Mouse (Mus musculus) forebrain, embryonic 15.5 days (tissue): ENCODE data around the gene Hoxb2. TPM values are rescaled to one million over a fixed set of nuclear protein-coding genes. Genes with fewer than 3 reads are reported as not detected.

Experiments used
- ATAC-seq: fragments of 200-750 bp; cut with Nextera tagmentation; replicated peaks from 2 replicates; pipeline ENCODE4 v1.8.0; 2017; ENCODE audit warnings: mild to moderate bottlenecking, moderate TSS enrichment, moderate library complexity
- H3K27ac ChIP-seq: fragments of 300-500 bp; sonication (generic); replicated peaks from 2 replicates; pipeline ENCODE4 v1.5.1; 2015; ENCODE audit warnings: mild to moderate bottlenecking, inconsistent platforms
- H3K27me3 ChIP-seq: fragments of 300-500 bp; sonication (generic); 2 replicates; pipeline ENCODE4 v1.6.1; 2015; ENCODE audit warnings: inconsistent platforms
- H3K36me3 ChIP-seq: fragments of 300-500 bp; sonication (generic); 2 replicates; pipeline ENCODE4 v1.6.1; 2015; ENCODE audit warnings: mild to moderate bottlenecking, inconsistent platforms
- H3K4me1 ChIP-seq: fragments of 300-500 bp; sonication (generic); 2 replicates; pipeline ENCODE4 v1.6.1; 2015; ENCODE audit warnings: inconsistent platforms
- H3K4me2 ChIP-seq: fragments of 300-500 bp; sonication (generic); replicated peaks from 2 replicates; pipeline ENCODE4 v1.6.1; 2015; ENCODE audit warnings: mild to moderate bottlenecking, inconsistent platforms
- H3K4me3 ChIP-seq: fragments of 300-500 bp; sonication (generic); 2 replicates; pipeline ENCODE4 v1.5.1; 2015; ENCODE audit warnings: mild to moderate bottlenecking, inconsistent platforms
- H3K9ac ChIP-seq: fragments of 300-500 bp; sonication (generic); replicated peaks from 2 replicates; pipeline ENCODE4 v1.6.1; 2015; ENCODE audit warnings: mild to moderate bottlenecking, inconsistent platforms
- H3K9me3 ChIP-seq: fragments of 300-500 bp; sonication (generic); 2 replicates; pipeline ENCODE4 v1.6.1; 2016; ENCODE audit warnings: inconsistent platforms
- WGBS: fragments of 180-500 bp; shearing (Covaris S2); methylation state at CpG from one replicate; pipeline ENCODE4 v1.1.7; 2015; ENCODE audit warnings: mixed read lengths; 5-methylcytosine and 5-hydroxymethylcytosine counted together
- polyA plus RNA-seq: library from polyadenylated mRNA; unstranded; fragments of >200 nt; fragmentation: Nextera tagmentation; extraction: Ambion mirVana; gene quantifications from 2 replicates; pipeline ENCODE4 v1.2.1, GENCODE M21; 2015

Gene Hoxb2
- polyA plus RNA-seq, 1 experiment from 2014 or later, result not detected

DNA sequence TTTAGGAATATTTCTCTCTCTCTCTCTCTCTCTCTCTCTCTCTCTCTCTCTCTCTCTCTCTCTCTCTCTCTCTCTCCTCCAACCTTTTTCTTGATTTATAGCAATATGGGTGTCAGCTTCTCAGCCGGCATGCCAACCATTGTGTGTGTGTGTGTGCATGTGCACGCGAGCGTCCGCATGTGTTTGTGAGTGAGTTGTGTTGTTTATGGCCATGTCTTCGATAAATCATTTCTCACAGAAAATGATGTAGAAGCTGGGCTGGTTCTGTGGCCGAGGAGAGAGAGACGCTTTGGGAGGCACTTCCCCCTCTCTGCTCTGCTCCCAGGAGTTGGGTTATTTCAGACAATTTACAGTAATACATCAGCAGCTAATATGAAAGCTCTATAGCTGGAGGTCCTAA is 21.7 kb upstream of the Hoxb2 start:
- Histone ChIP-seq H3K27ac (no peak overlapping the region), H3K9ac (no peak overlapping the region), H3K4me2 (no peak overlapping the region), H3K4me3 (no peak overlapping the region), H3K4me1 (no peaks in the 10 kb centered on the region), H3K36me3 (no peaks in the 10 kb centered on the region), H3K9me3 (no peaks in the 10 kb centered on the region), H3K27me3 (peaks cover 99% of the 10 kb centered on the region)
- no peak for ATAC-seq
- WGBS, result 8% methylated on average over 8 of the region's 8 CpGs

GRCm38 (mm10) chr11:96332105-96332504 is 18.2 kb upstream of the Hoxb2 start:
- Histone ChIP-seq H3K27me3 (peaks cover 99% of the 10 kb centered on the region), H3K4me1 (no peaks in the 10 kb centered on the region), H3K27ac (no peak overlapping the region), H3K4me2 (no peak overlapping the region), H3K4me3 (no peak overlapping the region), H3K36me3 (no peaks in the 10 kb centered on the region), H3K9ac (no peak overlapping the region), H3K9me3 (no peaks in the 10 kb centered on the region)
- no peak for ATAC-seq
- WGBS, result 0% methylated on average over 8 of the region's 8 CpGs

GRCm38 (mm10) chr11:96332618-96333032 is 17.7 kb upstream of the Hoxb2 start:
- Histone ChIP-seq H3K36me3 (no peaks in the 10 kb centered on the region), H3K4me2 (no peak overlapping the region), H3K4me3 (no peak overlapping the region), H3K27me3 (peaks cover 99% of the 10 kb centered on the region), H3K4me1 (no peaks in the 10 kb centered on the region), H3K9me3 (no peaks in the 10 kb centered on the region), H3K27ac (no peak overlapping the region), H3K9ac (no peak overlapping the region)
- 2% methylated on average over 35 of the region's 35 CpGs for WGBS
- ATAC-seq, result no peak

- H3K4me3 ChIP-seq, result no peak overlapping the region
- H3K27me3 ChIP-seq, result peaks cover 99% of the 10 kb centered on the region
- H3K27ac ChIP-seq, result no peak overlapping the region
- no peak overlapping the region for H3K4me2 ChIP-seq
- ATAC-seq, result no peak
- H3K36me3 ChIP-seq, result no peaks in the 10 kb centered on the region
- 2% methylated on average over 17 of the region's 17 CpGs for WGBS
- no peak overlapping the region for H3K9ac ChIP-seq
- H3K9me3 ChIP-seq, result no peaks in the 10 kb centered on the region
- no peaks in the 10 kb centered on the region for H3K4me1 ChIP-seq
Measured at GRCm38 (mm10) chr11:96333241-96334001, 16.9 kb upstream of the Hoxb2 start.

DNA sequence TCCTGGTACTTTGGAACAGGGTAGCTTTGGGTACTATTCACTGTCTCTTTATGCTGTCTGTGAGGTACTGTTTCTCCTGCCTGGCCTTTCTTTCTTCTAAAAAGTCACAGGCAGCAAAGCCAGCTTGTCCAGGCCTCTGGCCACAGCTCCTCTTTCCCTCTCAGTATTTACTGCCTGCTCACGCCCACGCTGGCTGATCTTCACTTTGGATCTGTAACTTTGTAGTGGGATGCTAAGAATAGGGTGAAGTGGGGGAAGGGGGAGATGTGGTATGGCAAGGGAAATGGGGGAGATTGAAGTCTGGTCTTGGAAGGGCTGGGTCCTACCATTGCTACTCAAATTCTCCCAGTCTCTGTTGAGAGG is 16.3 kb upstream of the Hoxb2 start:
- Histone ChIP-seq H3K4me3 (no peak overlapping the region), H3K9me3 (no peaks in the 10 kb centered on the region), H3K36me3 (no peaks in the 10 kb centered on the region), H3K27ac (no peak overlapping the region), H3K4me1 (no peaks in the 10 kb centered on the region), H3K27me3 (peaks cover 99% of the 10 kb centered on the region), H3K4me2 (no peak overlapping the region), H3K9ac (no peak overlapping the region)
- 0% methylated on average over 2 of the region's 2 CpGs for WGBS
- no peak for ATAC-seq

DNA sequence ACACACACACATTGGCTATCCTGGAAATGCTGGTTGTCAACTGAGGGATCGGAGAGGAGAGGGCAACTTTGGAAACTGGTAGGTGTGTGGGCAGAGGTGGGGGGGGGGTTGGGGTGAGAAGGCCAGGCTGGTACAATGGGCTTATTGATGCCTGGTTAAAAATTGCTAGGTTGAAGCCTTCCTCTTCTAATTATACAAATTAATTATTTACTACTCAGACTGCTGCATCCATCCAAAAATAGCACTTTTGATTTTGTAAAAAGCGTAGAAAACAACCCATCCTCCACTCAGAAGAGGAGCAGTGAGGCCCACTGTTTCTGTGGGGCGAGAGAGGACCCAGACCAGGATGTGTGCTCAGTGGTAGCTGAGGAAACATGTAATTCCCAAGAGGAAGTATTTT is 15.3 kb upstream of the Hoxb2 start:
- Histone ChIP-seq H3K27ac (no peak overlapping the region), H3K9ac (no peak overlapping the region), H3K36me3 (no peaks in the 10 kb centered on the region), H3K4me2 (no peak overlapping the region), H3K9me3 (no peaks in the 10 kb centered on the region), H3K4me1 (no peaks in the 10 kb centered on the region), H3K4me3 (no peak overlapping the region), H3K27me3 (peaks cover 99% of the 10 kb centered on the region)
- no peak for ATAC-seq
- WGBS, result 13% methylated on average over 3 of the region's 3 CpGs

- Histone ChIP-seq H3K9ac (no peak overlapping the region), H3K4me1 (no peaks in the 10 kb centered on the region), H3K4me2 (no peak overlapping the region), H3K27me3 (peaks cover 98% of the 10 kb centered on the region), H3K36me3 (no peaks in the 10 kb centered on the region), H3K27ac (no peak overlapping the region), H3K9me3 (no peaks in the 10 kb centered on the region), H3K4me3 (no peak overlapping the region)
- 0% methylated on average over 2 of the region's 2 CpGs for WGBS
- no peak for ATAC-seq
Measured at GRCm38 (mm10) chr11:96336597-96336996, 13.7 kb upstream of the Hoxb2 start.

- no peak for ATAC-seq
- Histone ChIP-seq H3K36me3 (no peaks in the 10 kb centered on the region), H3K27ac (no peak overlapping the region), H3K4me2 (no peak overlapping the region), H3K27me3 (peaks cover 98% of the 10 kb centered on the region), H3K4me1 (no peaks in the 10 kb centered on the region), H3K9me3 (no peaks in the 10 kb centered on the region), H3K9ac (no peak overlapping the region), H3K4me3 (no peak overlapping the region)
- WGBS, result 3% methylated on average over 6 of the region's 6 CpGs
Measured at GRCm38 (mm10) chr11:96337026-96337425, 13.3 kb upstream of the Hoxb2 start.

GRCm38 (mm10) chr11:96338957-96339855 is 11.1 kb upstream of the Hoxb2 start:
- Histone ChIP-seq H3K4me2 (no peak overlapping the region), H3K4me3 (no peak overlapping the region), H3K27ac (no peak overlapping the region), H3K9ac (no peak overlapping the region), H3K9me3 (no peaks in the 10 kb centered on the region), H3K4me1 (no peaks in the 10 kb centered on the region), H3K36me3 (no peaks in the 10 kb centered on the region), H3K27me3 (peaks cover 98% of the 10 kb centered on the region)
- ATAC-seq, result no peak
- WGBS, result 8% methylated on average over 7 of the region's 7 CpGs

GRCm38 (mm10) chr11:96340698-96341365 is 9.5 kb upstream of the Hoxb2 start:
- under 1% methylated on average over 31 of the region's 36 CpGs for WGBS
- Histone ChIP-seq H3K27ac (no peak overlapping the region), H3K4me1 (peaks cover 7% of the 10 kb centered on the region), H3K36me3 (no peaks in the 10 kb centered on the region), H3K4me3 (no peak overlapping the region), H3K9ac (no peak overlapping the region), H3K4me2 (no peak overlapping the region), H3K9me3 (no peaks in the 10 kb centered on the region), H3K27me3 (peaks cover 98% of the 10 kb centered on the region)
- no peak for ATAC-seq

- no peak overlapping the region for H3K9ac ChIP-seq
Measured at GRCm38 (mm10) chr11:96341701-96342575, 8.4 kb upstream of the Hoxb2 start.

More at GRCm38 (mm10) chr11:96341701-96342575, 8.4 kb upstream of the Hoxb2 start:
- Histone ChIP-seq H3K4me3 (no peak overlapping the region), H3K9me3 (no peaks in the 10 kb centered on the region), H3K36me3 (no peaks in the 10 kb centered on the region), H3K4me1 (peaks cover 8% of the 10 kb centered on the region), H3K27me3 (peaks cover 98% of the 10 kb centered on the region), H3K27ac (no peak overlapping the region), H3K4me2 (no peak overlapping the region)
- under 1% methylated on average over 40 of the region's 40 CpGs for WGBS
- no peak for ATAC-seq
